Mouse (Mus musculus): ENCODE measurements around the gene Zdhhc20.
"Not testable (repeated sequence)": the region's sequence is repeated elsewhere in the genome, so short reads cannot be mapped to it uniquely, and the experiment has no call there.

The Zdhhc20 gene

GRCm38 (mm10) chr14:57892961-57893360, 2.9 kb upstream of the Zdhhc20 start:
- DNase-seq (ENCODE audit: low read depth, low spot score) = no peak

- DNase-seq (ENCODE audit: low read depth, low spot score) = peak; percentile 66
These were observed 500 bp downstream of the Zdhhc20 start for GRCm38 (mm10) chr14:57889541-57890010.

GRCm38 (mm10) chr14:57887171-57887570, 2.9 kb downstream of the Zdhhc20 start:
- no peak for DNase-seq (ENCODE audit: low read depth, low spot score)

- no peak for DNase-seq (ENCODE audit: low read depth, low spot score)
These were observed 4.0 kb downstream of the Zdhhc20 start for GRCm38 (mm10) chr14:57886032-57886431.

GRCm38 (mm10) chr14:57883341-57883740, 6.7 kb downstream of the Zdhhc20 start:
- no peak for DNase-seq (ENCODE audit: low read depth, low spot score)

GRCm38 (mm10) chr14:57882720-57883119, 7.4 kb downstream of the Zdhhc20 start:
- DNase-seq (ENCODE audit: low read depth, low spot score) = no peak

- no peak for DNase-seq (ENCODE audit: low read depth, low spot score)
These were observed 8.3 kb downstream of the Zdhhc20 start for GRCm38 (mm10) chr14:57881793-57882192.

- no peak for DNase-seq (ENCODE audit: low read depth, low spot score)
These were observed 9.0 kb downstream of the Zdhhc20 start for GRCm38 (mm10) chr14:57881074-57881473.

GRCm38 (mm10) chr14:57877921-57878320, 12.2 kb downstream of the Zdhhc20 start:
- DNase-seq (ENCODE audit: low read depth, low spot score) = no peak

GRCm38 (mm10) chr14:57866676-57867276, 23.3 kb downstream of the Zdhhc20 start:
- DNase-seq (ENCODE audit: low read depth, low spot score) = no peak

GRCm38 (mm10) chr14:57865256-57865655, 24.8 kb downstream of the Zdhhc20 start:
- no peak for DNase-seq (ENCODE audit: low read depth, low spot score)

- no peak for DNase-seq (ENCODE audit: low read depth, low spot score)
These were observed 26.9 kb downstream of the Zdhhc20 start for GRCm38 (mm10) chr14:57863129-57863528.

- DNase-seq (ENCODE audit: low read depth, low spot score) = no peak
These were observed 28.1 kb downstream of the Zdhhc20 start for GRCm38 (mm10) chr14:57861987-57862412.

- no peak for DNase-seq (ENCODE audit: low read depth, low spot score)
These were observed 30.6 kb downstream of the Zdhhc20 start for GRCm38 (mm10) chr14:57859520-57859919.

GRCm38 (mm10) chr14:57858601-57859000, 31.5 kb downstream of the Zdhhc20 start:
- DNase-seq (ENCODE audit: low read depth, low spot score) = no peak

- not testable (repeated sequence) for DNase-seq (ENCODE audit: low read depth, low spot score)
These were observed 34.0 kb downstream of the Zdhhc20 start for GRCm38 (mm10) chr14:57856037-57856436.

GRCm38 (mm10) chr14:57852961-57853360, 37.1 kb downstream of the Zdhhc20 start:
- DNase-seq (ENCODE audit: low read depth, low spot score) = no peak

GRCm38 (mm10) chr14:57850330-57850729, 39.7 kb downstream of the Zdhhc20 start:
- no peak for DNase-seq (ENCODE audit: low read depth, low spot score)

GRCm38 (mm10) chr14:57848646-57849045, 41.4 kb downstream of the Zdhhc20 start:
- no peak for DNase-seq (ENCODE audit: low read depth, low spot score)

GRCm38 (mm10) chr14:57848061-57848460, 42.0 kb downstream of the Zdhhc20 start:
- not testable (repeated sequence) for DNase-seq (ENCODE audit: low read depth, low spot score)

GRCm38 (mm10) chr14:57844535-57844934, 45.5 kb downstream of the Zdhhc20 start:
- no peak for DNase-seq (ENCODE audit: low read depth, low spot score)

- no peak for DNase-seq (ENCODE audit: low read depth, low spot score)
These were observed 54.9 kb downstream of the Zdhhc20 start for GRCm38 (mm10) chr14:57835157-57835556.

- DNase-seq (ENCODE audit: low read depth, low spot score) = no peak
These were observed 56.5 kb downstream of the Zdhhc20 start for GRCm38 (mm10) chr14:57833526-57833925.

GRCm38 (mm10) chr14:57827284-57827683, 62.8 kb downstream of the Zdhhc20 start:
- no peak for DNase-seq (ENCODE audit: low read depth, low spot score)

All from mesoderm, embryonic 11.5 days (tissue).